Mouse (Mus musculus): ENCODE results near the gene Lbp. TPM values are rescaled to one million over a fixed set of nuclear protein-coding genes. Genes with fewer than 3 reads are reported as not detected.

Gene Lbp
- polyA plus RNA-seq, 1 experiment, result 8.8 TPM

DNA sequence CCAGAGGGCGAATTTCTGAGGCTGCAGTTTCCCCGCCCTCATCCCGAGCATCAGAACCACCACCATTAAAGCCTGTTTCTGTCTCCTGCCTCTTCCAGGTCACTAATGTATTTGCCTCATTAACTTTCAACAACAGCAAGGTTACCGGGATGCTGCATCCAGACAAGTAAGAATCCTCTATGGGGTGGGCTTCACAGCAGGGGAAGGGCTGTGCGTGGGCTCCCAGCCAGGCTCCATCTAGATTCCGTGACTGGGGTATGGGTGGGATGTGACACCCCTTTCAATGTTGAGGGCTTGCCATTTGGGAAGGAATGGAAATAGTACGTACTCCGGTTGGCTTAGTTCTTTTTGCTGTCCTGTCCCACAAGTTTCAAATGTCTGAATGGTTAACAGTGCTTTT lies 19.3 kb downstream of the Lbp start:
- TF ChIP-seq FLI1 (IDR thresholded peaks at IDR 0.05; ENCODE audit: low read length), result no peak
- no peak for TF ChIP-seq GATA1 (IDR thresholded peaks at IDR 0.05; ENCODE audit: borderline replicate concordance, low read length)
- H3K36me3 ChIP-seq (replicated peaks; ENCODE audit: low read length), result no peaks in the 10 kb centered on the region
- H3K9me3 ChIP-seq, result no peaks in the 10 kb centered on the region
- no peak overlapping the region for H3K4me3 ChIP-seq (replicated peaks)
- H3K4me1 ChIP-seq, result no peaks in the 10 kb centered on the region
- H3K27me3 ChIP-seq (replicated peaks), result peaks cover 20% of the 10 kb centered on the region

DNA sequence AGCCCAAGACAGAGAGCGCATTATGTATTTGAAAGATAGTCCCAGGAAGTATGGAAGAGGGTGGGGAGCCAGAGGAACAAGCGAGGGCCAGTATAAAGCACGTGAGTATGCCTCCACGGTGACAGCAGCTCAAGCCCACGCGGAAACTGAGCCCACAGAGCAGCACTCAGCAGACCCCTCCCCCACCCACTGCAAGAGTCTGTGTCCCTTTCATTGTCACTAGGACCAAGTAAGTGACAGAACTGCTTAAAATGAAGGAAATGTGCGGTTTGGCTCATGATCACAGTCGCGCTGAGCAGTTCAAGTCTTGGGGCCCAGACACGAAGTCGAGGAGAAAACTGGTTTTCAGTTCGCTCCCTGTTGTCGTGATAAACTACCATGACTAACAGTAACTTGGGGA lies 28.1 kb downstream of the Lbp start:
- no peak overlapping the region for H3K4me3 ChIP-seq (replicated peaks)
- H3K36me3 ChIP-seq (replicated peaks; ENCODE audit: low read length), result no peaks in the 10 kb centered on the region
- H3K9me3 ChIP-seq, result no peaks in the 10 kb centered on the region
- peaks cover 44% of the 10 kb centered on the region for H3K27me3 ChIP-seq (replicated peaks)
- no peak for TF ChIP-seq GATA1 (IDR thresholded peaks at IDR 0.05; ENCODE audit: borderline replicate concordance, low read length)
- TF ChIP-seq FLI1 (IDR thresholded peaks at IDR 0.05; ENCODE audit: low read length), result no peak
- H3K4me1 ChIP-seq, result no peaks in the 10 kb centered on the region

DNA sequence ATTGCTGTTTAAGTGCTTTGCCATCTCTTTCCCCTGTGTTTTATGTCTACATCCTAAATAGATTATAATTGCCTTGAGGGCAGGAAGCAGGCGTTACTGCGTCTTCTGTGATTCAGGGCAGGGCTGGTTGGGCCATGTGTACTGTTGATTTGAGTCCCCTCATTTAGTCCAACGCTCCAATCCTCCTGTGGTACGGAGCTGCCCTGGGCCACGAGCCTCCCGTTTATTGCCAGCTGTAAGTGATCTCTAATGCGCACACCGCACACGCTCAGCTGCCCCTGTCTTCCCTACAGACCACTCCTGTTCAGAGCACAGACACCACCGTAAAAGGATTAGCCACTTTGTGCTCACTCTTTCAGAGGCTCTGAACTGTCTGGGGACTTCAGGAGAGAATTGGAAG lies 31.4 kb downstream of the Lbp start:
- H3K4me1 ChIP-seq, result no peaks in the 10 kb centered on the region
- TF ChIP-seq GATA1 (IDR thresholded peaks at IDR 0.05; ENCODE audit: borderline replicate concordance, low read length) (no peak), FLI1 (IDR thresholded peaks at IDR 0.05; ENCODE audit: low read length) (no peak)
- H3K27me3 ChIP-seq (replicated peaks), result peaks cover 50% of the 10 kb centered on the region
- H3K4me3 ChIP-seq (replicated peaks), result no peak overlapping the region
- H3K9me3 ChIP-seq, result no peaks in the 10 kb centered on the region
- H3K36me3 ChIP-seq (replicated peaks; ENCODE audit: low read length), result no peaks in the 10 kb centered on the region

GRCm38 (mm10) chr2:158339948-158340564 lies 33.8 kb downstream of the Lbp start:
- H3K4me1 ChIP-seq, result peaks cover 4% of the 10 kb centered on the region
- no peaks in the 10 kb centered on the region for H3K36me3 ChIP-seq (replicated peaks; ENCODE audit: low read length)
- no peaks in the 10 kb centered on the region for H3K9me3 ChIP-seq
- H3K27me3 ChIP-seq (replicated peaks), result peaks cover 43% of the 10 kb centered on the region
- no peak overlapping the region for H3K4me3 ChIP-seq (replicated peaks)
- no peak for TF ChIP-seq FLI1 (IDR thresholded peaks at IDR 0.05; ENCODE audit: low read length)
- no peak for TF ChIP-seq GATA1 (IDR thresholded peaks at IDR 0.05; ENCODE audit: borderline replicate concordance, low read length)

- Histone ChIP-seq H3K27me3 (replicated peaks) (peaks cover 38% of the 10 kb centered on the region), H3K9me3 (no peaks in the 10 kb centered on the region), H3K4me3 (replicated peaks) (no peak overlapping the region), H3K4me1 (peaks cover 7% of the 10 kb centered on the region), H3K36me3 (replicated peaks; ENCODE audit: low read length) (no peaks in the 10 kb centered on the region)
- TF ChIP-seq FLI1 (IDR thresholded peaks at IDR 0.05; ENCODE audit: low read length) (no peak), GATA1 (IDR thresholded peaks at IDR 0.05; ENCODE audit: borderline replicate concordance, low read length) (no peak)
Measured at GRCm38 (mm10) chr2:158341324-158341723, 35.0 kb downstream of the Lbp start.

DNA sequence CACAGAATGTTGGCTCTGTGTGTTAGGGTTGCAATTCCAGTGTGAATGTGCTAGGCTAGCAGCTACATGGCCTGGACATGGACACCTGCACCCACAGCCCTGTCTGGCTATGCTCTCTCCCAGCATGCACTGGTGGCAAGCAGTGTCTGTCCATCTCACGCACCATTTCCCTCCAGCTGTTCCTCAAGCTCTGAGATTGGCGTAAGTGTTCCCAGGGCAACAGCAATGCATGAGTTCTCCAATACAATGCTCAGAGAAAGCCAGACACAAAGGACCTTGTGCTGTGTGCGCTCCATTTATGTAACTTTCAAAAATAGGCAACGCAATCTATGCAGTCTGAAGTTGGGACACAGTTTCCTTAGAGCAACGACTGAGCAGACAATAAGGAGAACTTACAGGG lies 37.2 kb downstream of the Lbp start:
- Histone ChIP-seq H3K4me3 (replicated peaks) (peak overlapping the region; percentile 25), H3K4me1 (peaks cover 17% of the 10 kb centered on the region), H3K36me3 (replicated peaks; ENCODE audit: low read length) (no peaks in the 10 kb centered on the region), H3K9me3 (no peaks in the 10 kb centered on the region), H3K27me3 (replicated peaks) (peaks cover 31% of the 10 kb centered on the region)
- no peak for TF ChIP-seq GATA1 (IDR thresholded peaks at IDR 0.05; ENCODE audit: borderline replicate concordance, low read length)
- no peak for TF ChIP-seq FLI1 (IDR thresholded peaks at IDR 0.05; ENCODE audit: low read length)

GRCm38 (mm10) chr2:158346467-158346866 lies 40.2 kb downstream of the Lbp start:
- TF ChIP-seq FLI1 (IDR thresholded peaks at IDR 0.05; ENCODE audit: low read length) (no peak), GATA1 (IDR thresholded peaks at IDR 0.05; ENCODE audit: borderline replicate concordance, low read length) (no peak)
- H3K36me3 ChIP-seq (replicated peaks; ENCODE audit: low read length), result peaks cover 2% of the 10 kb centered on the region
- no peak overlapping the region for H3K4me3 ChIP-seq (replicated peaks)
- H3K9me3 ChIP-seq, result no peaks in the 10 kb centered on the region
- peaks cover 28% of the 10 kb centered on the region for H3K27me3 ChIP-seq (replicated peaks)
- H3K4me1 ChIP-seq, result peaks cover 17% of the 10 kb centered on the region

DNA sequence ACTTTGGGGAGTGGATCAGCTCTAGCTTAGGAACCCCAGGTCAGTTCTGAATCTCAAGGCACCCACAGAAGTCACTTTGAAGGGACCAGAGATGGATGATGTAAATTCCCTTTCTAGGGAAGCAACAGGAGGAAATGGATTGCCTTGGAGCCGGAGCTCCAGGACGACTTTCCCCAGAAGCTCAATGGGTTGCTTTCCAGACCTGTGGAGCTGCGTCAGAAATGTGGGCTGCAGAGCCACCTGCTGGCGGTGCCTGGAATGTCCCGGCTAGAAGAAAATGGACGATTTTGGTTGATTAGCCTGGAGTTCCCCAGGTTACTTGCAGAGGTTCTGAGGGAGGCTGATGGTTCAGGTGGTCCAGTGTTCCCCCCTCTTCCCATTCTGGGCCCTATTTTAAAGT lies 41.6 kb downstream of the Lbp start:
- H3K36me3 ChIP-seq (replicated peaks; ENCODE audit: low read length), result peaks cover 14% of the 10 kb centered on the region
- no peak for TF ChIP-seq GATA1 (IDR thresholded peaks at IDR 0.05; ENCODE audit: borderline replicate concordance, low read length)
- H3K27me3 ChIP-seq (replicated peaks), result peaks cover 21% of the 10 kb centered on the region
- no peaks in the 10 kb centered on the region for H3K9me3 ChIP-seq
- no peak overlapping the region for H3K4me3 ChIP-seq (replicated peaks)
- H3K4me1 ChIP-seq, result peaks cover 20% of the 10 kb centered on the region

GRCm38 (mm10) chr2:158352801-158353520 lies 46.7 kb downstream of the Lbp start:
- Histone ChIP-seq H3K4me3 (replicated peaks) (no peak overlapping the region), H3K4me1 (peaks cover 8% of the 10 kb centered on the region), H3K27me3 (replicated peaks) (peaks cover 4% of the 10 kb centered on the region), H3K9me3 (no peaks in the 10 kb centered on the region), H3K36me3 (replicated peaks; ENCODE audit: low read length) (peaks cover 62% of the 10 kb centered on the region)
- no peak for TF ChIP-seq GATA1 (IDR thresholded peaks at IDR 0.05; ENCODE audit: borderline replicate concordance, low read length)
- TF ChIP-seq FLI1 (IDR thresholded peaks at IDR 0.05; ENCODE audit: low read length), result no peak

- Histone ChIP-seq H3K36me3 (replicated peaks; ENCODE audit: low read length) (peaks cover 77% of the 10 kb centered on the region), H3K4me1 (peaks cover 24% of the 10 kb centered on the region), H3K4me3 (replicated peaks) (no peak overlapping the region), H3K27me3 (replicated peaks) (peaks cover 2% of the 10 kb centered on the region), H3K9me3 (no peaks in the 10 kb centered on the region)
- TF ChIP-seq GATA1 (IDR thresholded peaks at IDR 0.05; ENCODE audit: borderline replicate concordance, low read length) (no peak), FLI1 (IDR thresholded peaks at IDR 0.05; ENCODE audit: low read length) (no peak)
Measured at GRCm38 (mm10) chr2:158354348-158355114, 48.2 kb downstream of the Lbp start.

All from megakaryocyte, embryonic 14.5 days (primary cell).